Mouse (Mus musculus): ENCODE results near the gene Adgrl2. TPM values are rescaled to one million over a fixed set of nuclear protein-coding genes. Genes with fewer than 3 reads are reported as not detected.
A peak's percentile ranks its signal among the peaks of the same experiment; 100 is the strongest.

The Adgrl2 gene
- polyA plus RNA-seq, 1 experiment from 2014 or later: 138 TPM

DNA sequence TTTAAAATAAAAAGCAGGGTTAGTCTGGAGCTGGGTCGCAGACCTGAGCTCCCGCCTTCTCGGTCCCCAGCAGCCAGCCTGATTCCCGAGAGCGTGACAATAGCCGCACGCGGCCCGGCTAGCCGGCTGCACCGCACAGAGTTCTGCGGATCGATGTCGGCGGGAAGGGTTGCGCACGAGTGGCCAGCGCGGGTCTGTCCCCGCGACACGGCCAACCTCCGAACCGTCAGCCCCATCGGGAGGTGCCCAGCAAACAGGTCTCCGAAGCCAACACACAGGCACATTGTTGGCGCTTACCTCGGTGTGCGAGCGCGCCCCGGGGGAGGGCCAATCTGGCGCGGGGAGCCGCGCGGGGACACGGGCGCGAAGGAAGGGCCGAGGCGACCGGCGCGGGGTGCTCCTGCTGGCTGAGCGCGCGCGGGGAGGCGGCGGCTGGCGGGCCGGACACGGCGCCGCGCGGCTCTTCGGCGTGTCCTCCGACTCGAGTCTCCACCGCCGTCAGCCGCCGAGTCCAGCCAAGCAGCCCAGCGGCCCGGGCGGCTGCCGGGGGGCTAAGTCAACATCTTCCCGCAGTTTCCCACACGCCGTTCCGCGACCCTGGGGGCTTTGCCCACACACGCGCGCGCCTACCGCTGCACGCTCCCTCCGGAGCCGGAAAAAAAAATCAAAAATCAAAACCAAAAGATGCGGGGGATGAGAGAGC lies 1.9 kb downstream of the Adgrl2 start:
- ATAC-seq (ENCODE audit: low FRiP score, low read depth): no peak
- H3K4me3 ChIP-seq: peak overlapping the region; percentile 73
- H3K9me3 ChIP-seq: no peaks in the 10 kb centered on the region
- H3K9ac ChIP-seq: peak overlapping the region; percentile 91
- no peaks in the 10 kb centered on the region for H3K36me3 ChIP-seq
- WGBS: under 1% methylated on average over 66 of the region's 84 CpGs
- H3K27ac ChIP-seq (replicated peaks): peak overlapping the region; percentile 98
- H3K4me2 ChIP-seq: peak overlapping the region; percentile 92
- no peaks in the 10 kb centered on the region for H3K27me3 ChIP-seq
- peaks cover 26% of the 10 kb centered on the region for H3K4me1 ChIP-seq (replicated peaks)

- Histone ChIP-seq H3K36me3 (no peaks in the 10 kb centered on the region), H3K27me3 (no peaks in the 10 kb centered on the region), H3K9me3 (no peaks in the 10 kb centered on the region), H3K4me3 (peak overlapping the region; percentile 73), H3K27ac (replicated peaks) (peak overlapping the region; percentile 98), H3K4me1 (replicated peaks) (peaks cover 29% of the 10 kb centered on the region), H3K4me2 (peak overlapping the region; percentile 92), H3K9ac (peak overlapping the region; percentile 91)
- ATAC-seq (ENCODE audit: low FRiP score, low read depth): peak; percentile 57
- under 1% methylated on average over 45 of the region's 45 CpGs for WGBS
Measured at GRCm38 (mm10) chr3:148987591-148988292, 2.6 kb downstream of the Adgrl2 start.

- H3K9ac ChIP-seq: peak overlapping the region; percentile 91
- H3K4me3 ChIP-seq: peak overlapping the region; percentile 73
- WGBS: under 1% methylated on average over 27 of the region's 27 CpGs
- H3K9me3 ChIP-seq: no peaks in the 10 kb centered on the region
- H3K36me3 ChIP-seq: no peaks in the 10 kb centered on the region
- H3K27me3 ChIP-seq: no peaks in the 10 kb centered on the region
- no peak for ATAC-seq (ENCODE audit: low FRiP score, low read depth)
- peak overlapping the region; percentile 92 for H3K4me2 ChIP-seq
- peaks cover 29% of the 10 kb centered on the region for H3K4me1 ChIP-seq (replicated peaks)
- peak overlapping the region; percentile 98 for H3K27ac ChIP-seq (replicated peaks)
Measured at GRCm38 (mm10) chr3:148986894-148987590, 3.3 kb downstream of the Adgrl2 start.

DNA sequence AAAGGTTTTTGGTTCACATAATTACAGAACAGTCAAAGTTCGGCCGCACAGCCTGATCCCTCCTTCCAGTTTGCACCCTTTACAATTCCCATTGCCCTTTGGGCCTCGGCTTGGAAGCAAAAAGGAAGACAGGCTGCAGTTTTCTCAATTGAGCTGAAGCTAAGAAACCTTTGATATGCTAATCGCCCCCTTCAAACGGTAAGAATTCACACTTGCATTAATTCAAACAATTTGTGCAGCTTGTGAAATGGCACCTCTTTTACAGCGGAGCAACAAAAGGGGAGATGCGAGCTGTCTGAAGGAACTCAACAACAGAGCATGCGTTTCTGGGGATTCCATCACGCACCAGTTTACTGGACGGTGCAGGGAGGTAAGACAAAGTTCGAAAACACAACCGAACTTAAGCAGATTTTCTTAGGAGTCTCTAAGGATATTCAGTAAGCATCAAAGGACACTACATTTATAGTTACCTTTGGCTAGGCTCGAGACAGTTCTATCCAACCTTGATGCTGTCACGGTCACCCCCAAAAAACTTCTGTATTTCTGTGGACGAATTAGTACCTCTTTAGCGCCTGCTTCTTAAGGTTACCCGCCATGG lies 4.0 kb downstream of the Adgrl2 start:
- peak overlapping the region; percentile 92 for H3K4me2 ChIP-seq
- no peaks in the 10 kb centered on the region for H3K27me3 ChIP-seq
- H3K9me3 ChIP-seq: no peaks in the 10 kb centered on the region
- 3% methylated on average over 17 of the region's 17 CpGs for WGBS
- peak overlapping the region; percentile 91 for H3K9ac ChIP-seq
- no peaks in the 10 kb centered on the region for H3K36me3 ChIP-seq
- ATAC-seq (ENCODE audit: low FRiP score, low read depth): no peak
- peak overlapping the region; percentile 98 for H3K27ac ChIP-seq (replicated peaks)
- peak overlapping the region; percentile 73 for H3K4me3 ChIP-seq
- H3K4me1 ChIP-seq (replicated peaks): peaks cover 29% of the 10 kb centered on the region

DNA sequence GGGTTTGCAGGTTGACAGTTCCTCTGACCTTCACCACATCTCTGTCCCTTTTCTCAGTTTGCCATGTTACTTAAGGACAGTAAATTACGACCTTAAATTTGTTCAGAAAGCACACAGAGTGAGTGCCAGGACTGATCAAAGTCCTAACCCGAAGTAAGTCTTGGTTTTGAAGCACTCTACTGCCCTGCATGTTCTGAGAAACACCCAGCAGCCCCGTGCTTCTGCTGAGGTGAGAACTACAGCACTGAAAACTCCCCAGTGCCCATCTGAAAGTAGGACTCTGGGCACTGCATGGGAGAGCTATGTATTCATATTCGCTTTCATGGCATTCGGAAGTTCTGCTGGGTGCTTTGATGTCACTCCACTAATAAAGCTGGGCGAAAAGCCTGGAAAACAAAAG lies 6.0 kb downstream of the Adgrl2 start:
- Histone ChIP-seq H3K4me1 (replicated peaks) (peaks cover 27% of the 10 kb centered on the region), H3K27ac (replicated peaks) (peak overlapping the region; percentile 7; the same call in 1 of the 2 replicates)

DNA sequence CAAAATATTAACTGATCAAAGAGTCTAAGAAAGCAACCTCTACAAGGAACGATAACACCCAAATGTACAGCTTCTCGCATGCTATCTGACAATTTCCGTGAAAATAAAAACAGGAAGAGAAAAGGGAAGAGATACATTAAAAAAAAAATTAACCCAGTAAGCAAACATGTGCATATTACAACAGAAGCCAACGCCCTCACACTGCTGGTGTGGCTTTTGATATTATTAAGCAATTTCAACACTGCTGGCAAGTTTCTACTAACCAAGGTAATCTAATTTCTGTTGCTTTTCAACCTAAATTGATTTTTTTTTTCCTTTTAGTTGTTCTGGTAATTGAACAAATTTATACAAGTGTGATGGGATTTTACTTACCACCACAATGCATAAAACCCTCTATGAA lies 8.0 kb downstream of the Adgrl2 start:
- ATAC-seq (ENCODE audit: low FRiP score, low read depth): no peak
- no peak overlapping the region for H3K4me3 ChIP-seq
- H3K27me3 ChIP-seq: no peaks in the 10 kb centered on the region
- H3K9me3 ChIP-seq: no peaks in the 10 kb centered on the region
- 82% methylated on average over 4 of the region's 4 CpGs for WGBS
- H3K4me1 ChIP-seq (replicated peaks): peaks cover 42% of the 10 kb centered on the region
- no peak overlapping the region for H3K9ac ChIP-seq
- H3K4me2 ChIP-seq: 0 out of 2 replicates have a peak overlapping the region, but pooled peaks have one; percentile 17
- no peaks in the 10 kb centered on the region for H3K36me3 ChIP-seq
- H3K27ac ChIP-seq (replicated peaks): no peak overlapping the region

More for the DNA sequence above, 6.0 kb downstream of the Adgrl2 start:
- peak overlapping the region; percentile 92 for H3K4me2 ChIP-seq
- H3K27me3 ChIP-seq: no peaks in the 10 kb centered on the region
- 0 out of 2 replicates have a peak overlapping the region, but pooled peaks have one; percentile 4 for H3K9ac ChIP-seq
- no peak for ATAC-seq (ENCODE audit: low FRiP score, low read depth)
- H3K36me3 ChIP-seq: no peaks in the 10 kb centered on the region
- peak overlapping the region; percentile 25 for H3K4me3 ChIP-seq
- 53% methylated on average over 6 of the region's 6 CpGs for WGBS
- no peaks in the 10 kb centered on the region for H3K9me3 ChIP-seq

GRCm38 (mm10) chr3:148981776-148982175 lies 8.6 kb downstream of the Adgrl2 start:
- Histone ChIP-seq H3K4me1 (replicated peaks) (peaks cover 45% of the 10 kb centered on the region), H3K27me3 (no peaks in the 10 kb centered on the region), H3K9ac (no peak overlapping the region), H3K27ac (replicated peaks) (no peak overlapping the region), H3K4me3 (no peak overlapping the region), H3K9me3 (no peaks in the 10 kb centered on the region), H3K36me3 (no peaks in the 10 kb centered on the region), H3K4me2 (peak overlapping the region; percentile 19)
- WGBS: 54% methylated on average over 8 of the region's 8 CpGs
- no peak for ATAC-seq (ENCODE audit: low FRiP score, low read depth)

GRCm38 (mm10) chr3:148978541-148978940 lies 11.8 kb downstream of the Adgrl2 start:
- WGBS: 47% methylated on average over 8 of the region's 8 CpGs
- Histone ChIP-seq H3K9me3 (no peaks in the 10 kb centered on the region), H3K36me3 (no peaks in the 10 kb centered on the region), H3K27ac (replicated peaks) (no peak overlapping the region), H3K4me3 (no peak overlapping the region), H3K9ac (no peak overlapping the region), H3K4me1 (replicated peaks) (peaks cover 27% of the 10 kb centered on the region), H3K4me2 (peak overlapping the region; percentile 65), H3K27me3 (no peaks in the 10 kb centered on the region)
- no peak for ATAC-seq (ENCODE audit: low FRiP score, low read depth)

GRCm38 (mm10) chr3:148977838-148978237 lies 12.5 kb downstream of the Adgrl2 start:
- H3K9ac ChIP-seq: 0 out of 2 replicates have a peak overlapping the region, but pooled peaks have one; percentile 14
- H3K4me2 ChIP-seq: peak overlapping the region; percentile 65
- H3K4me1 ChIP-seq (replicated peaks): peaks cover 23% of the 10 kb centered on the region
- H3K9me3 ChIP-seq: no peaks in the 10 kb centered on the region
- H3K36me3 ChIP-seq: no peaks in the 10 kb centered on the region
- peak overlapping the region; percentile 35 for H3K4me3 ChIP-seq
- no peaks in the 10 kb centered on the region for H3K27me3 ChIP-seq
- ATAC-seq (ENCODE audit: low FRiP score, low read depth): no peak
- 74% methylated on average over 6 of the region's 6 CpGs for WGBS
- peak overlapping the region; percentile 67 for H3K27ac ChIP-seq (replicated peaks)

DNA sequence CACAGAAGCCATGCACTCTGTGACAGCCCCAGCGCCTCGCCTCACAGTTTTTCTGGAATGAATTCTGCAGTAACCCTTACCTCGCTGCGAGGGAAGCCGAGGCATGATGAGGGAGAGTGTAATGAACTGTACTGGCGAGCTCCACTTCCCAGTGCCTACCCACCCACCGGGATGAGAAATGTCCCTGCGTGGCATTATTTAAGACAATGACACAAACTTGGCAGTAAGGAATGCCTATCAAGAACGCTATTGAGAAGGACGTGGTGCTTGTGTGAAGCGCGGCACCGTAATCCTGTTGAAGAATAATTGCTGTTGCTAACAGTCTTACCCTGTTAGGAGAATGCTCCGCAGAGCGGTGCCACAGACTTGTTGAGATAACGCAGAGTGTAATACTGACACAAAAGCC lies 13.2 kb downstream of the Adgrl2 start:
- Histone ChIP-seq H3K36me3 (no peaks in the 10 kb centered on the region), H3K27ac (replicated peaks) (peak overlapping the region; percentile 67), H3K4me2 (peak overlapping the region; percentile 65), H3K9ac (0 out of 2 replicates have a peak overlapping the region, but pooled peaks have one; percentile 14), H3K4me3 (peak overlapping the region; percentile 35), H3K4me1 (replicated peaks) (peaks cover 23% of the 10 kb centered on the region), H3K27me3 (no peaks in the 10 kb centered on the region), H3K9me3 (no peaks in the 10 kb centered on the region)
- WGBS: 10% methylated on average over 16 of the region's 16 CpGs
- peak; percentile 89 for ATAC-seq (ENCODE audit: low FRiP score, low read depth)

- H3K4me2 ChIP-seq: no peak overlapping the region
- no peaks in the 10 kb centered on the region for H3K36me3 ChIP-seq
- WGBS: 83% methylated on average over 11 of the region's 11 CpGs
- no peaks in the 10 kb centered on the region for H3K27me3 ChIP-seq
- H3K4me3 ChIP-seq: no peak overlapping the region
- H3K4me1 ChIP-seq (replicated peaks): peaks cover 13% of the 10 kb centered on the region
- no peak overlapping the region for H3K27ac ChIP-seq (replicated peaks)
- no peaks in the 10 kb centered on the region for H3K9me3 ChIP-seq
- no peak for ATAC-seq (ENCODE audit: low FRiP score, low read depth)
- no peak overlapping the region for H3K9ac ChIP-seq
Measured at GRCm38 (mm10) chr3:148971893-148972596, 18.3 kb downstream of the Adgrl2 start.

Measured in hindbrain, embryonic 15.5 days (tissue).